Mouse (Mus musculus): ENCODE data around the gene Baiap2l2. TPM values are rescaled to one million over a fixed set of nuclear protein-coding genes. Genes with fewer than 3 reads are reported as not detected.
A peak's percentile ranks its signal among the peaks of the same experiment; 100 is the strongest.

Baiap2l2 gene
- 1 to 10 TPM; 1.2 to 2.7 TPM for total RNA-seq (2021)
- long read RNA-seq, experiment 1, partial matches to known transcripts, result 1 of 2 reads
- long read RNA-seq, experiment 1, other reads (novel, unspliced or antisense), result 1 of 2 reads
- long read RNA-seq, experiment 2, partial matches to known transcripts, result 0 of 1 reads
- long read RNA-seq, experiment 2, other reads (novel, unspliced or antisense), result 1 of 1 reads

GRCm38 (mm10) chr15:79285399-79285798, at the start of gene Baiap2l2:
Baiap2l2 (minus strand) TSS chr15:79285537.
- no peak within 1 kb of the TSS for H3K4me3 ChIP-seq
- no peak for TF ChIP-seq CTCF (conservative IDR thresholded peaks at IDR 0.05)
- no peak within 1 kb of the TSS for H3K27ac ChIP-seq
- DNase-seq (ENCODE audit: low spot score in 2 of 2), result no peak

GRCm38 (mm10) chr15:79333409-79333808, 48.1 kb upstream of the Baiap2l2 start:
- no peak for DNase-seq (ENCODE audit: low spot score in 2 of 2)
- H3K27ac ChIP-seq, result no peak overlapping the region
- TF ChIP-seq CTCF (conservative IDR thresholded peaks at IDR 0.05), result no peak
- H3K4me3 ChIP-seq, result no peak overlapping the region

- no peak for TF ChIP-seq CTCF (conservative IDR thresholded peaks at IDR 0.05)
- Histone ChIP-seq H3K4me3 (no peak overlapping the region), H3K27ac (no peak overlapping the region)
- DNase-seq (ENCODE audit: low spot score in 2 of 2), result no peak
Measured at GRCm38 (mm10) chr15:79330521-79330920, 45.2 kb upstream of the Baiap2l2 start.

GRCm38 (mm10) chr15:79329979-79330363, 44.6 kb upstream of the Baiap2l2 start:
- no peak for DNase-seq (ENCODE audit: low spot score in 2 of 2)
- Histone ChIP-seq H3K4me3 (no peak overlapping the region), H3K27ac (no peak overlapping the region)
- no peak for TF ChIP-seq CTCF (conservative IDR thresholded peaks at IDR 0.05)

GRCm38 (mm10) chr15:79329346-79329978, 44.1 kb upstream of the Baiap2l2 start:
- no peak overlapping the region for H3K27ac ChIP-seq
- TF ChIP-seq CTCF (conservative IDR thresholded peaks at IDR 0.05), result peak; percentile 53
- H3K4me3 ChIP-seq, result no peak overlapping the region
- DNase-seq (ENCODE audit: low spot score in 2 of 2), result no peak

GRCm38 (mm10) chr15:79328939-79329275, 43.6 kb upstream of the Baiap2l2 start:
- H3K4me3 ChIP-seq, result no peak overlapping the region
- H3K27ac ChIP-seq, result no peak overlapping the region
- no peak for DNase-seq (ENCODE audit: low spot score in 2 of 2)
- no peak for TF ChIP-seq CTCF (conservative IDR thresholded peaks at IDR 0.05)

GRCm38 (mm10) chr15:79328058-79328938, 43.0 kb upstream of the Baiap2l2 start, which contains the start of gene Pla2g6:
Pla2g6 (minus strand) TSS chr15:79328390.
- peak; percentile 98 to 99 for DNase-seq (ENCODE audit: low spot score in 2 of 2)
- no peak for TF ChIP-seq CTCF (conservative IDR thresholded peaks at IDR 0.05)
- peak within 1 kb of the TSS; percentile 74 for H3K4me3 ChIP-seq
- peak within 1 kb of the TSS; percentile 95 for H3K27ac ChIP-seq

- peak overlapping the region; percentile 74 for H3K4me3 ChIP-seq
- DNase-seq (ENCODE audit: low spot score in 2 of 2), result no peak
- TF ChIP-seq CTCF (conservative IDR thresholded peaks at IDR 0.05), result no peak
- H3K27ac ChIP-seq, result peak overlapping the region; percentile 95
Measured at GRCm38 (mm10) chr15:79326971-79327961, 41.9 kb upstream of the Baiap2l2 start.

- no peak overlapping the region for H3K4me3 ChIP-seq
- no peak for TF ChIP-seq CTCF (conservative IDR thresholded peaks at IDR 0.05)
- no peak for DNase-seq (ENCODE audit: low spot score in 2 of 2)
- H3K27ac ChIP-seq, result no peak overlapping the region; the same call in 1 of the 2 replicates
Measured at GRCm38 (mm10) chr15:79326264-79326663, 40.9 kb upstream of the Baiap2l2 start.

- no peak overlapping the region for H3K4me3 ChIP-seq
- no peak for DNase-seq (ENCODE audit: low spot score in 2 of 2)
- no peak for TF ChIP-seq CTCF (conservative IDR thresholded peaks at IDR 0.05)
- H3K27ac ChIP-seq, result no peak overlapping the region
Measured at GRCm38 (mm10) chr15:79325742-79326141, 40.4 kb upstream of the Baiap2l2 start.

- no peak for TF ChIP-seq CTCF (conservative IDR thresholded peaks at IDR 0.05)
- H3K27ac ChIP-seq, result no peak overlapping the region
- no peak for DNase-seq (ENCODE audit: low spot score in 2 of 2)
- H3K4me3 ChIP-seq, result no peak overlapping the region
Measured at GRCm38 (mm10) chr15:79324373-79324772, 39.0 kb upstream of the Baiap2l2 start.

GRCm38 (mm10) chr15:79323791-79324155, 38.4 kb upstream of the Baiap2l2 start:
- H3K4me3 ChIP-seq, result no peak overlapping the region
- DNase-seq (ENCODE audit: low spot score in 2 of 2), result no peak
- no peak for TF ChIP-seq CTCF (conservative IDR thresholded peaks at IDR 0.05)
- H3K27ac ChIP-seq, result peak overlapping the region; percentile 52; the same call in 1 of the 2 replicates

Data from layer of hippocampus, adult 2 months (tissue).